Mouse (Mus musculus): Measurements from ENCODE around the gene Nppa. TPM values are rescaled to one million over a fixed set of nuclear protein-coding genes. Genes with fewer than 3 reads are reported as not detected.

Nppa gene
- total RNA-seq, 2 experiments from 2014 or later, result 1,585 to 1,953 TPM

DNA sequence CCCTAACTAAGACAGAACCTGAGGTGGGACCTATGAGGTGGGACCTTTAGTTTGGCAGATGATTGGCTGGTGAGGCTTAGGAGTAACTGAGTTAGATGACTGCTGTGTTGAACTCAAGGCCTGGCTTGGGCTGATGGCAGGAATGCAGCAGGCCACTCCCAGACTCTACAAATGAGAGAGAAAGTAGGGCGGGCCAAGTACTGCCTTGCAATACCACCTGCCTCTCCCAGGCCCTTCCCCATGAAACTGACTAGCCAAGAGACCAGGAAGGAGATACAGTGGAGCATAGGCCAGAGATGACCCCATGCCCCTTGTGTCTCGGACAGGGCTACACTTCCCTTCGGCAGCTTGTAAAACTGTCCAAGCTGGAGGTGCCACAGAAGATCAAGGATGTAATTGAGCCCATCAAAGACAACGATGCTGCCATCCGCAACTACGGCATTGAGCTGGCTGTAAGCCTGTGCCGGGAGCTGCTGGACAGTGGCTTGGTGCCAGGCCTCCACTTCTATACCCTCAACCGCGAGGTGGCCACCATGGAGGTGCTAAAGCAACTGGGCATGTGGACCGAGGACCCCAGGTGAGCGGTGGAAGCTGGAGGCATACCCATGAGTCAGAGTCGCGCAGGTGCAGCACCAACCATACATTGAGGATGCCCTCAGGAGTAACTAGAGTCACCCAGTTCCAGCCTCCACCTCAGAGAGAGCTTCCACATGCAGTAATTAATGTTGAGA lies 50.7 kb downstream of the Nppa start:
- DNase-seq, result no peak

Other genes with a start within 250 kb of the Nppa start
- 1 to 10 TPM; 3.8 to 4.4 TPM for gene Zfp984, start 190.9 kb upstream of the Nppa start, total RNA-seq (2021)
- 10 to 100 TPM in 1 of 2 experiments, 1 to 10 TPM in 1; 9.1 to 12.6 TPM for gene Zfp933, start 152.4 kb upstream of the Nppa start, total RNA-seq (2021)
- gene Miip, start 131.9 kb upstream of the Nppa start, total RNA-seq (2021), result 10 to 100 TPM; 17.8 to 21.7 TPM
- 10 to 100 TPM in 1 of 2 experiments, 1 to 10 TPM in 1; 9.9 to 11.7 TPM for gene Fv1, start 131.7 kb upstream of the Nppa start, total RNA-seq (2021)
- gene Mfn2, start 96.0 kb upstream of the Nppa start, total RNA-seq (2021), result 100 to 1,000 TPM; 505 to 526 TPM
- gene Plod1, start 64.0 kb upstream of the Nppa start, total RNA-seq (2021), result 10 to 100 TPM; 80.9 to 82.5 TPM
- 10 to 100 TPM; 46.8 to 49.3 TPM for gene 2510039O18Rik, start 59.8 kb upstream of the Nppa start, total RNA-seq (2021)
- 100 to 1,000 TPM; 736 to 787 TPM for gene Nppb, start 14.9 kb upstream of the Nppa start, total RNA-seq (2021)
- 10 to 100 TPM; 15.8 to 16.3 TPM for gene Clcn6, start 38.1 kb downstream of the Nppa start, total RNA-seq (2021)
- gene Mthfr, start 38.4 kb downstream of the Nppa start, total RNA-seq (2021), result 10 to 100 TPM; 14.1 to 14.3 TPM
- gene Agtrap, start 87.3 kb downstream of the Nppa start, total RNA-seq (2021), result 10 to 100 TPM; 24.8 to 27.4 TPM
- 10 to 100 TPM; 17.9 to 19.9 TPM for gene Mad2l2, start 129.7 kb downstream of the Nppa start, total RNA-seq (2021)
- gene Draxin, start 130.0 kb downstream of the Nppa start, total RNA-seq (2021), result not detected
- gene Fbxo6, start 151.4 kb downstream of the Nppa start, total RNA-seq (2021), result 10 to 100 TPM; 24.7 to 26.3 TPM
- gene Fbxo44, start 159.8 kb downstream of the Nppa start, total RNA-seq (2021), result 10 to 100 TPM; 18.2 to 22.7 TPM
- gene Fbxo2, start 159.9 kb downstream of the Nppa start, total RNA-seq (2021), result under 1 TPM in 1 of 2 experiments, not detected in 1; 0.27 TPM

All from heart, postnatal 4 days (tissue).